Mouse (Mus musculus) ovary, postnatal 14 days (tissue): ENCODE data around the gene Ywhaq.
A peak's percentile ranks its signal among the peaks of the same experiment; 100 is the strongest.
"Not testable (repeated sequence)": the region's sequence is repeated elsewhere in the genome, so short reads cannot be mapped to it uniquely, and the experiment has no call there.

Source experiments
- DNase-seq: peaks from one replicate; pipeline ENCODE4 v3.0.0; 2022; ENCODE audit warnings: low spot score

The Ywhaq gene

DNA sequence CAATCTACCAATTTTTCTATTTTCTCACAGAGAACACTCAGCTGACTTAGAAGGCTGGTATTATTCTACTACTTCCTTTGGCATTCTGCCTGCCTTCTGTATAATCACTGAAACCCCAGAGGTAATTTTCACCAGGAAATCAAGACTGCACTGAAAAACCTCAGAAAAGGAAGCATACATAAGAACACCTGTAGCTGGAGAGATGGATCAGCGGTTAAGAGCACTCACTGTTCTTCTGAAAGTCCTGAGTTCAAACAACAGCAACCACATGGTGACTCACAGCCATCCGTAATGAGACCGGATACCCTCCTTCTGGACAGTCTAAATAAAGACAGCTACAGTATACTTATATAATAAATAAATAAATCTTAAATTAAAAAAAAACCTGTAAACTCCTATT is 7.8 kb downstream of the Ywhaq start:
- DNase-seq: no peak

DNA sequence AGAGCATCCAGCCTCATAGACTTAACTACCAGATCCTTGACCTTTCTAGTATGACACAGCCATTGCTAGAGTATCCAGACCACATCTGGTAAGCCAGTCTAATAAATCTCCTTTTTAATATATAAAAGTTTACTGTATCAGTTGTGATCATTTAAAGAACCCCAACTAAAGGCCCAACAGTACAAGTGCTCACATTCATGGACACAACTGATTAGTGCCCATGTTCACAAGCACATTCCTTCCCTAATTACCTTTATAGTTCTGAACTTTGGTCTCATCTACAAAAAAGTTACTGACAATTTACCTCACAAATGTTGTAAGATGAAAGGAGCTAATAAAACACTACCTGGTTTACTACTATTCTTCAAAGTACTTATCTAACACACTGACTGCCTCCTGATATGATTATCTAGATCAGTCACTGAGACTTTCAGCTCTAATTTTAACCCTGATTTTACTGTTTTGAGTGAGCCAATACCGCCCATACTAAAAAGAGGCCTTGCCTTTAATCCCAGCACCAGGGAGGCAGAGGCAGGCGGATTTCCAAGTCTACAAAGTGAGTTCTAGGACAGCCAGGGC is 8.6 kb downstream of the Ywhaq start:
- DNase-seq: no peak

DNA sequence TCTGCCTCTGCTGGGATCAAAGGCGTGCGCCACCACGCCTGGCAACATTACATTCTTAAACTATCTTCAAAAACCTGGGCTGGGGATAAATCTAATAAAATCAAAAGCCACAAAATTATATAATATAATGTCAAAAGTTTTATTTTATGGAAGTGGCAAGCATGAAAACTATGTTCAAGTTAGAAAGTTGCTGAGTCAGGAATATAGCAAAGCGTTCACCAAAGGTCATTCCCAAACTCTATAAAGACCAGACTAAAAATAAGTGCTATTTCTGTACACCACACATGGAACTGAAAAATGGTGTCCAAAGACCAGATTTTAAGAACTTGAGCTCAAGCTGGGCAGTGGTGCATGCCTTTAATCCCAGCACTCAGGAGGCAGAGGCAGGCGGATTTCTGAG is 14.7 kb downstream of the Ywhaq start:
- no peak for DNase-seq

DNA sequence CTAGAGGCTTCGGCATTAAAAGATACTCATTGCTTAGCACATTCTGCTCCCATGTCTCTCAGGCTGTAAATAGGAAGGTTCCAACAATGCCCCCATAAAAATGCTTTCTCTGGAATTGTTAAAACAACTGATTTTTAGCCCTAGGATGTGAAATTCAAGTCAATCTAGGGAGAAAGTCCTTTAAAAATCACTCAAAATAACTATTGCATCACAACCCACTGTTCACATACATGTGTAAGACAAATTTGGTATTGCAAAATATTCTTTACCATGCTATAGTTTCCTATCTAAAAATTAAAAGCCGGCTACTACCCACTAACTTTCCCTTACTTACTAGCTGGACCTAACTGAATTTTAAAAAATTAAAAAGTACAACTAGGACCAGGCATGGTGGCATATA is 31.2 kb downstream of the Ywhaq start:
- DNase-seq: no peak

DNA sequence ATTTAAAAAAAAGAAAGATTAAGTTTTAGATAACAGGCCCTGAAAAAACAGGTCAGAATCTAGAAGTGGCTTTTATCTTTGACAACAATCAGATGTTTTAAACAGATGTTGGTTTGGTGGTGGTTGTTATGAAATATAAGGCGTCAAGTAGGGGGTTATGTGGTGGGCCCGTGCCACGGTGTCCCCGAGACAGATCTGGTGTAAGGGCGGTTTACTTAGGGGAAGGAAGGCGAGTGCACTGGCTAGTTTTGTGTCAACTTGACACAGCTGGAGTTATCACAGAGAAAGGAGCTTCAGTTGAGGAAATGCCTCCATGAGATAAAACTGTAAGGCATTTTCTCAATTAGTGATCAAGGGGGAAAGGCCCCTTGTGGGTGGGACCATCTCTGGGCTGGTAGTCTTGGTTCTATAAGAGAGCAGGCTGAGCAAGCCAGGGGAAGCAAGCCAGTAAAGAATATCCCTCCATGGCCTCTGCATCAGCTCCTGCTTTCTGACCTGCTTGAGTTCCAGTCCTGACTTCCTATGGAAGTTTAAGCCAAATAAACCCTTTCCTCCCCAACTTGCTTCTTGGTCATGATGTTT is 38.6 kb downstream of the Ywhaq start:
- DNase-seq: not testable (repeated sequence)

DNA sequence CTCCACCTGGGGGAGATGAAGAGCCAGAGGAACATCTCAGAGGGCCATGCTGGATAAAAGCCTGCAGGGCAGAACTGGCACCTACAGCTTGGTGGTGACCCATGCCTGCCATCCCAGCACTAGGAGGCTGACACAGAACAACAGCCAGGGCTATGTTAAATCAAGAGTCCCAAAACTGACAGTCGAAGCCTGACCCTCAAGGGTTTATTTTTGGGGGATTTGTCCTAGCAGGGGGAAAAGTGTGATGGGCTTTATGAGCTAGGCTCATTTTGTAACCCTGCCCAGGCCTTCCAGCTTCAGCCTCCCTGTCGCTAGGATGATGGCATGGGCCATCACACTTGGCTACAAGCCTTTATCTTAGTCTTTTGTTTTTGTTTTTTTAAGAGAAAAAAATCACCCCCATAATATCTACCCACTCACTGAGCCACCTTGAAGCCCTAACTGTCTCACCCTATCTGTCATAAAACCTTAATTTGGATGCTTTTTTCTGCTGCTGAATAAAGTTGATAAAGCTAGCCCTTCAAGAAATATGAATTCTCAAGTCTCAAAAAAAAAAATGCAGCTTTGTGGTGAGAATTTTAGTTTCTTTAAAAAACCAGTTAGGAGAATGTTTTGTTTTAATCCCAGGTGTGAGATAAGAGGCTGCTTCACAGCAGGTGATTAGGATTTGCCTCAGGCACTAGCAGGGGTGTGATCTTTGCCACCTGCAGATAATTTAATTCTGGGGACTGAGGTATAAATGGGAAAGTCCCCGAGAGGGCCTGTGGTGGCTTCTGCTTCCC is 41.9 kb downstream of the Ywhaq start:
- no peak for DNase-seq

DNA sequence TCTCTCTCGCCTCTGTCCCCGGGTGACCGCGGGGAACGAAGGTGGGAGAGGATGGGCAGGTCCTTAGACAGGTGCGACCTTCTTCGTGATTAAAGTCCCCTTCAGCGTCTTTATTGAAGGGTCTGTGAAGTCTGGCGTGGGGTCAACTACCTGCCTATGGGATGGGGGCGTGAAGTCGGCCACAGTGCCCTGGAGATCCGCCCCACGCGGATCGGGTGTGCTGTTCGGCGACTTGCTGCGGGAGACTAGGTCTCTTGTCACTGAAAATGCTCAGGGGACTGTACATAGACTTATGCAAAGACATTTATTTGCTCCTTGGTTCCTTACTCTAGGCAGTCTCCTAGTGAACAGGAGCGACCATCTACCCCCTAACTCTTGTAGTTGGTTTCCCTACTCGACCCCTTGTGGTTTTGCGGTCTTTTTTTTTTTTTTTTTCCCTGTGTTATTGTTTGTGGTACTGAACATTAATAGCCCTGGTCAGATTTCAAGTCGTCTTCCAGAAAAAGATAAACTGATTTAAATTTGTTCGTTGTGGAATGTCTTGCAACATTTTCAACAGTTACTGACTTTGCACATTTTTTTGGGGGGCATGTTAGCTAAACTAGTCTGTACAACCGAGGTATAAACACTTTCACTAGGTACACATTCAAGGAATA is 43.5 kb downstream of the Ywhaq start:
- DNase-seq: no peak

DNA sequence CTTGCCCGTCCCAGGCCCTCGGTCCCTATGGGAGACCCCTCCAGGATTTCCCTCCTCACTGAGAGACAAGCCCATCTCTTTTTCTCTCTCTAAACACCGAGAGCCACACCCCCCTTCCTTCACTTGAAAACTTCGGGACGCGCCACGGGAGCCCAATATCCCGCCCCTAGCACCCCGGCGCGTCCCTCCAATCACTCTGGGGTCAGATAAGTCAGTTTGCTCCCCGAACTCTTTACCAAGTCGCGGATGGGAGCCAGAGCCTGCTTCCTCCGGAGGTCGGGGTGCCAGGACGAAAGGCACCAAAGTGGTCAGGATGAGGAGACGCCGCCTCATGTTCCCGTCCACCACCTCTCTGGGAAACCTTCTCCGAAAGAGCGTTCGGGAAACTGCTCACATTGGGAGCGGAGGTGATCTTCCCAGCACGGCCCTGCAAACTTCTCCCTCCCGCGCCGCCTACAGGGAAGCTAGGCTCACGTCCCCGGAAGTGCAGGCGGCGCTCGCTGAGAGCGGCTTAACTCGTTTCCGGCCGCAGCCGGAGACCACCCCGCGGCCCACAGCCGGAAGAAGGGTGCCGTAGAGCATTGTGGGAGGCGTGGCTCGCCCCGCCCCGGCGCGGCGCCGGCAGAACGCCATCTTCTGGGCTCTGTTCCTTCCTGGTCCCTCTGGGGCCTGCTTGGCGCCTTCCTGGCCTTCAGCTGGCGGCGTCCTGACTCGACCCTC is 44.2 kb downstream of the Ywhaq start, which contains the start of gene Adam17:
Gene Adam17, minus strand, starts transcription at position 533 of the 720 bp plus-strand sequence.
- peak; percentile 97 for DNase-seq

DNA sequence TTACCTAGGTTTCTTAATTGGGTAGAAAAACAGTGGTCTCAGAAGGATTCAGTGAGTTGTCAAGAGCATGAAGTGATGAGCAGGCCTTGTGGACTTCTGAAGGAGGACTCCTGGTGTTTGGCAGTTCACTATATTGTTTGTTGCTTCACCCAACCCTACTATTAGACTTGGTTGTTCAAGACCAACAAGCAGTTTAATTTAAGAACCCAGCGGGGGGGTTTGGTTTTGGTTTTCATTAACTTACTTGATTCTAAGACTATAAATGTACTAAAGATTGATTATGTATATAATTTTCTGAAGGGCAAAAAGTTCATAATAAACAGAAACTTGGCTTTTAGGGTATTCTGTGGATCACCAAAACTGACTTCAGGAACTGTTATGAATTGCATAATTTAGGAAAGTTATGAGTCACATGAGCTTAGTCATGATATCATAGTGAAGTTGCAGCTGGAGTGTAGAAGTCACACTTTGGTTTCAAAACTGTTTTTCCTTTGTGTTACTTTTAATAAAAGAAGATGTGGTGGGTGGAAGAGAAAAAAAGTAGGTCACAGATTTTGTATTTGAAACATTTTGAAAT is 47.3 kb downstream of the Ywhaq start:
- DNase-seq: no peak

DNA sequence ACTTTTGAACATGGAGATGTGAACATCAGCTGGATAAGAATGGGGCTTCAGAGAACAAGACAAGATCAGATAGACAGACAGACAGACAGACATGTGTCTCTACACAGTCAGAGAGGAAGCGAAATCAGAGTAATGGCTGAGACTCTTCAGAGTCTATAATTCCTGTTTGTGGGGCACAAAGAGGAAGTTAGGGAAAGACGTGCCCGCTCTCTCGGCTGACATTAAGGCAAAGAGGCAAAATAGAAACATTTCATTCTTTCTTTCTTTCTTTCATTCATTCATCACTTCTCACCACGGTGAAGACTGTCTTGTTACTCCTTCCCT is 48.4 kb downstream of the Ywhaq start:
- DNase-seq: no peak

DNA sequence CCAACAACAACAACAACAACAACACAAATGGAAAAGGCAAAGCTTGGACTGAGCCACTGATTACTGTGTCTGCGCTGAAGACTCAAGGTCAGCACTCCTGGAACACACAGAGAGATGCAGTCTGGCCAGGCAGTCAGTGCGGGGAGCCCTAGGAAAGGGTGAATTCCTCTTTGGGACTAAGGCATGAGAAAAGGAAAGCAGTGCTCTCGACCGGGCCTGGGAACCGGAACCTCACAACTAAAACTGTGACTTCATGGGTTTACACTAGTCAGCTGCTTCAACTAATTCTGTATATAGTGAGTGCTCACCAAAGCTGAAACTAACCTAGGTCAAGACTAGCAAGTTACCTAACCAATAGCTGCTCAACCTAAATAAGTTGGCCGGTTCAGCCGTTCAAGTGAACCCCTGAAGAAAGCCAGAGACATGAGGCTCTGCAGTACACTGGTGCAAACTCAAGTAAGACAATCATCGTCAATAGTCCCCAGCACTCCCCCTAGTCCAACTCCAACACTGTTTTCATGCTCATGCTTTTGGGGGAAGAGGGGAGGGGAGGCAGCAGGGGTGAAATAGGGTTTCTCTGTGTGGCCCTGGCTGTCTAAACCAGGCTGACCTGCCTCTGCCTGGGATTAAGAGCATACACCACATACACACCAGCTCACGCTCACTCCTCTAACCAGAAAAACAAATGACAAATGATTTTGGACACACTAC is 48.9 kb downstream of the Ywhaq start:
- DNase-seq: no peak

DNA sequence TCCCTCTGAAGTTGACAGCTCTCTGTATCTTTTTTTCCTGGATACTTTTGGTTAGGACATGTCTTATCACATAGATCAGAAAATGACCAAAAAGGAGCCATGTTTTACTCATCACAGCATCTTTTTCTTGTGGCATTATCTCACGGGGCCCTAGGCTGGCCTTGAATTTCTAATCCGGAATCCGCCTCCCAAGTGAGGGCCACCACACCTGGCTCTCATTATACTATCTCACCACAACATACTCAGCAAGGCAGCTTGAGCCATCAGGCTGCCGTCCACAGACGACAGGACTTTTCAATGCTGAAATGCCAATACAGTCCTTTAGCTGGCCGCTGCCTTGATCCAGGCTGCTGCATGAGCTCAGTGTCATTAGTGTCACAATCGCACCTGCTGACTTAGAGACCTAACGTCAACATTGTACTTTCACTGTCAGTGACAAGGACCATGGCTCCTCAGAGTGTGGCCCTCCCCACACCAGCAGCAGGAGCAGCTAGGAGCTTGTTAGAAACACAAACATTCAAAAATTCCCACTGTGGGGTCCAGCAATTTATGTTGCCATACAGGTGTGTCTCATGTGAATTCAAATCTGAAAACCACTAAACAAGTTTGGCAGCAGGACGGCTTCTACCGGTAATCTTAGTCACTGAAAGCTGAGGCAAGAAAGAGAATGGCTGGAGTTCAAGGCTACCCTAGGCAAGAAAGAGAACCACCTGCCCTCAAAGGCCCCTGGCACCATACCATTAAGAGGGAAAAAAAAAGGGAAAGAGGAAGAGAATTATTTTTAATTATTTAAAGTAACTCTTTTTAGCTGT is 52.6 kb downstream of the Ywhaq start:
- no peak for DNase-seq

DNA sequence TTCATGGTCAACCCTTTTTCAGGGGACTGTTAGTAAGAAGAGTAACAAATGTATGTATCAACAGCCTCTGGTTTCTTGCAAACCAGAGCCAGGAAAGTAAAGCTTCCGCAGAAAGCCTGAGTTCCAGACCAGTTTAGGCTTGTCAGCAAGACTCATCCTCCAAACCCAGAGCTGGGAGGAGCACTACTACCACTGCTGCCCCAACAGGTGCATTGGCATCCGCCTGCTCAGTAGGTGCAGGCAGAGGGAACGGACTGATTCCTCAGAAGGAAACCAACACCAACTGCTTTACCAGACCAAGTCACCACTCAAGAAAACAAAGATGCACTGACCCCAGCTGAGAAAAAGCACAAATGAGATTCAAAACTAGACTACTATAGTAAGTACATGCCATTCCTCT is 54.2 kb downstream of the Ywhaq start:
- no peak for DNase-seq

DNA sequence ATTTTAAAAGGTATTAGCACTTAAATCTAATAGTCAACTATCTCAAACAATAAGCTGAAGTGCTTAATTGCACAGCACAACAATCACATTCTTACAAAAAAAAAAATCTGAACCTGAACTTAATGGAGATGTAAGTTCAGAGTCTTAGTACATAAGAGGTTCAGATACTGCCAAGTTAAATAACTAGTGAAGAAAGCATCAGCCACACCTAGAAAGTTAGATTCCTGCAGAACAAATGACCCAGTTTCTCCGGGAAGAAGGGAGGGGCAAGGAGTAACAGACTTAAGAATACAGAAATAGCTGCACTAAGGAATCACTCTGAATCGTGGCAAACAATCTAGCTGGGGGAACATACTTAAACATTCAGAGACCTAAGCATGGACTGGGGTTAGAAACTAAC is 54.8 kb downstream of the Ywhaq start:
- no peak for DNase-seq

DNA sequence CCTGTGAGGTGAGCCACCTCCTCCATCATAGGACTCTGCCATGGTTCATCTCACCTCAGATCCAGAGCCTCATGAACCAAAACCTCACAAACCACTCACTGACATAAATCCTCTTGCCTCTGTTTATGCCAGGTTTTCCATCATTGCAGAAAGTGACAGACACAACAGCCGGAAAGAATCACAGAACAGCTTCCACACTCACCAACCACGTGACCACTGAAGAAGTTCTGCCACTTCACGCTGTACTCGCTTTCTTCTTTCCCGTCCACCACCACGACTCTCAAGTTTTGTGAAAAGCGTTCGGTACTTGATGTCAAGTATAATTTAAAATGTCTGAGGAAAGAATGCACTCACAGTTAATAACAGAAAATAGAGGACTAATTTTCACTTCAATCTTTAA is 63.8 kb downstream of the Ywhaq start:
- no peak for DNase-seq

DNA sequence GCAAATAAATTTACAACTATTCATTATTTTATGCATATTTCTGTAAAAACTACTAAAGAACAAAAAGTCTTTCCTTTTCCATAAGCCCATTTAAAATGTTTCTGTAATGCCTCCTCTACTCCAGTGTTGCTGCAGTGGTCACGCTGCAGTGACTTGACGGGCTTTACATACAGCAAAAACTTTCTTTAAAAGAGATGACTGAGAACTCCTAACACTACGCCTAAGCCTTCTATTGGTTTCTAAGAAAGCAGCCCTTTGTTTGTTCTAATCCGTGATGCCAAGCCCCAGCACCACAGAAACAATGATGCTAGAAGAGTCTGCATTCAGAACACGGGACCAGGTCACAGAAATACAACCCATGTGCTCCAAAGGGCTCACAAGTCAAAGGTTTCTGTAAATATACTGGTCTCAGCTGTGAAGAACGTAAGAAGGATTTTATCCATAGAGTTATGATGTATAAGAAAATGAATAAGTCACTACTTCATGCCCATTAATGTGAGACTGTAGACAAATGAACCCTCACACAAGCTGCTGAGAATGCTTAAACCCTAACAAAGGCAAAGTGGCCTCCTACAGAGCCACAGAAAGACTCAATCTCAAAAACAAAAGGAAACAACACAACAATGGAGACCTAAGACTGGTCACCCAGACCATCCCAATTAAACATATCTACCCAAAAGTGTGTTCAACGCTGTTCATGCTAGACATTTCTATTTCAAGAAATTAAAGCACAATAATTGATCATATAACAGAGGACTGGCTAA is 67.1 kb downstream of the Ywhaq start:
- no peak for DNase-seq

DNA sequence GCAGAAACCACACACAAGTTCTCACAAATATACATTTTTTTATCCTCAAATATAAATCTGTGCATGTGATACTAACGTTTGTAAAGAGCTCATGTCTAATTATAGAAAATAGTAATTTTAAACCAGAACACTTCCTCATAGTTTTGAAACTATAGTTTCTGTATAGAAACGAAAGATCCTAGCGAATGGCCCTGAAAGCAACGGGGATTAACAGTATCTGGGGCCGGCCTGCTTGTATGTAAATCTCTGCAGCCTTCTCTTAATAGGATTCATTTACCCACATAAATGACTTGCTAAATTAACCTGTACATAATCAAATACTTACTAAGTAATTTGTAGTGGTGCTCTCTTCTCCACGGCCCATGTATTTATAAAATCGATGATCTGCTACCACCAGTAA is 70.5 kb downstream of the Ywhaq start:
- no peak for DNase-seq

DNA sequence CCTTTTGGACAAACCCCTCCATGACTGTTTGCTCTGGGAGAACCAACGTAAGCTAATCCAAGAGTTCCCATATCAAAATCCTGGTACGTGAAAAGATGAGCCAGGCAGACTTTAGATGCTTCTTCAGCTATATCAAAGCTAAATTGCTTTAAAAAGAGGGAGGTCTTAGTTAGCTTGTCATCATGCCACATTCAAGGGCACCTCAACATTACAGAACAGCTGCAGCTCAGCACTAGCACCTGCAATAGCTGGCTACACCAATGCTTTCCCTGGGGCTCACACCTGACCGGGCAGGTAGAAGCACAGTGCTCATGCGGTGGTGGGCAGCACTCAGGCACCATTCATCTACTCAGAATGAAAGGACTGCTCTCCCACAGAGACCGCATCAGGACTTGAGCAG is 76.8 kb downstream of the Ywhaq start:
- DNase-seq: no peak
